Mouse (Mus musculus) frontal cortex, postnatal 36 days (tissue): ENCODE results near the gene Kcnn1.

Source experiments
- DNase-seq, 2 experiments: peaks; one replicate each; pipeline ENCODE4 v3.0.0; 2022; ENCODE audit warnings: low spot score in 2 of 2

Gene Kcnn1

DNA sequence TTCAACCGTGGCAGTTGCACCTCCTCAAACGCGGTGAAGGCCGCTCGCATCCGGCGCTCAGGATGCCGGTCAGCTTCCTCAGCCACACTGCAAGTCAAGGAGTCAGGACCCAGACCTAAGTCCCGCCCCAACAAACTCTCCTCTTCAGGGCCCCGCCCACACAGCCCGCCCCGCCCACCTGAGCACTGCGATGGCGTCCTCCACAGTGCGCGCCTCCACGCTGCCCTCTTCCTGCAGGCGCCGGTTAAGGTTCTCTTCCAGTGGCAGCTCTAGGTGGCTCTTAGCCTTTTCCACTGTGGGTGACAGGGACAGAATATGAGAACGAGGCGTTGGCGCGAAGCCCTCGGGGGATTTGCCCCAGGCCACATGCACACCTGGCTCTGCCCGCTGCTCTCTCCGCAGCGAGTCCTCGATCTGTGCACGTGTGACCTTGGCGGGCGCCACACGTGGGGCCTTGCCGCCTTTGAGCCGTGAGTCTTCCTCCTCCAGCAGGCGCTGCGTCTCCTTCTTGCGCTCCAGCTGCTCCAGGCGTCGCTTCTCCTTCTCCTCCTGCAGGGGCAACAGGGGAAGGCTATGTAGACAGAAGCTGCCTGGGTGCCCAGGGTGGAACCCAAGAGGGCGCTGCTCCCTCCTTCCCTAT is 5.6 kb upstream of the Kcnn1 start:
- DNase-seq, result no peak

DNA sequence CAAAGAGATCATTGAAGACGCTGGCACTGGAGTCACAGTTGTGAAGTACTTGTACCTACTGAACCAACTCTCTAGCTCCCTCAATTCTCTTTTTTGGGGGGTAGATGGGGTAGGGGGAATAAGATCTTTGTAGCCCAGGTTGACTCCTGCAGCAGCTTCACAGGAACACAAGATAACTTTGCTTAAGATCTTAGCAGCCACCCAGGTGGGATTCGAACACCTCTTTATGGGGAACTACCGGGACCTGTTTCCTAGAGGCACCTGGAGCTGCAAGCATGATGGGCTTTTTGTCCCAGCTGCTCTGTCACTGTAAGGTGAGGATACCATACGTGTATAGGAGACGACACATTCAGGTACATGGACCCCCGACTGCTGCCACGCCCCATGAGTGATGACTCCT is 3.5 kb upstream of the Kcnn1 start:
- DNase-seq, result no peak

DNA sequence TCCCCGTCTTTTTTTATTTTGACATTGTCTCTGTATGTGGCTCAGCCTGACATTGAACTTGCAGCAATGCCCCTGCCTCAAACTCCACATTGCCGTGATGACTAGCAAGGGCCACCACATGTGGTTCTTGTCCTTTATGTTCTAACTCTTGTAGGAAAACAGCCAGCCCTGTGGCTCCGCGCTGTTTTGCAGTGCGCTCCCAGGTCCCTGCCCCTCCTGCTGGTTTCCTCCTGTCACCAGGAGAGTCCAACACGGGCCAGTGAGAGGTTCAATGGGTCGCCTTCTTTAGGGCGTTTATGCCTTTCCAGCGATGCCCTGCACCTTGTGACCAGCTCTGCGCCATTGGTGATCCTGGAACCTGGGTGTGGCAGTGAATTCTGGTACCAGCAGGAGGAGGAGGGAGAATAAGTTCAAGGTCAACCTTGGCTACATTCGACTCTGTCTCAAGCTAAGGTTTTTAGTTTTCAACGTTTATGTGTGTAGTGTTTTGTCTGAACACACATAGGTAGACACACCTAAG is 3.0 kb upstream of the Kcnn1 start:
- DNase-seq, result no peak

DNA sequence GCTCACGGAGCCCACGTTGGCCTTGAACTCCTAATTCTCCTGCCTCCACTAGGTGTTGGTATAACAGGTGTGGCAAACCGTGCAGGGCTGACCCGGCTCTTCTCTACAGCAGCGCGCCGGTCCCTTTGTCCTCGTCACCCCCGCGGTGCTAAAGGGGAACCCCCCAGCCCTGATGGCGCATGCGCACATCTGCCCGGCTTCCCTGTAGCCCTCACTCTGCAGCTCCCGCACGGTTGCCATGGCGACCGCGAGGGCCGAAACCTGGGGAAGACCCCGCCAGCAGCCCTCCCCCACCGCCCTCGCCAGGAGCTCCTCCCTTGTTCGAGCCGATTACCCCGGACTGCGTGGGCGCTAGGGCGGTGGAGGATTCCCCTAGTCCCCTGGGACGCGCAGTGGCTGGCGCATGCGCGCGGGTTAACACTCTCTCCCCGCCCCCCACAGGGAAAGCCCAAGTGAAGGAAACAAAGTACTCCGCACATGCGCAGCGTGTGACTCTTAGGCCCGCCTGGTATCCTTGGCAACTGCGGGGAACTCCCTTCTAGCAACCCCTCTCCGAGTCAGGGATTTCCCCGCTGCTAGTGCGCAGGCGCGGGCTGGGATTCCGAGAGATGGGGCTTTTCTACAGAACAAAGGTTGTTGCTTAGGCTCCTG is 2.4 kb upstream of the Kcnn1 start:
- DNase-seq, result peak; percentile 100

DNA sequence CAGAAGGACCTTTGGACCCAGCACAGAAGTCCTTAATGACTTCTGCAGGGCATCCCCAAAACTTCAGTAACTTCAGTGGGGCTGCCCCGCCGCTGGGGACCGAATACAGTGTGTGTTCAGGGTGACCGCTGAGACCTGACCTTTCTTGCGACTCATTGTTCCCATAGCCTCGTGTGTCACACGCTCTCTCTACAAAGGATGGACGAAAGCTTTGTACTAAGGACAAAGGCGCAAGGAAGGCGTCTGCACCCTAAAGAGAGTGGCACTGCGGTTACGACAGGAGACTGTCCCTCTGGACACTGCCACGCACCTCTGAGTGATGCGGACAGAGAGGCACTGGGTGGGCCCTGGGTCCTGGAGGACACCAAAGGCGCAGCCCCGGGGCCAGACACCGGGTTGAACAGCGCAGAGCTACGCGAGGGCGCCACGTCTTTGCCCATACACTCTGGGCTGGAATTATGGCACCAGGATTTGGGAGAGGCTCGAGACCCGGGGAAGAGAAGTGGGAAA is 1.7 kb upstream of the Kcnn1 start:
- no peak for DNase-seq

DNA sequence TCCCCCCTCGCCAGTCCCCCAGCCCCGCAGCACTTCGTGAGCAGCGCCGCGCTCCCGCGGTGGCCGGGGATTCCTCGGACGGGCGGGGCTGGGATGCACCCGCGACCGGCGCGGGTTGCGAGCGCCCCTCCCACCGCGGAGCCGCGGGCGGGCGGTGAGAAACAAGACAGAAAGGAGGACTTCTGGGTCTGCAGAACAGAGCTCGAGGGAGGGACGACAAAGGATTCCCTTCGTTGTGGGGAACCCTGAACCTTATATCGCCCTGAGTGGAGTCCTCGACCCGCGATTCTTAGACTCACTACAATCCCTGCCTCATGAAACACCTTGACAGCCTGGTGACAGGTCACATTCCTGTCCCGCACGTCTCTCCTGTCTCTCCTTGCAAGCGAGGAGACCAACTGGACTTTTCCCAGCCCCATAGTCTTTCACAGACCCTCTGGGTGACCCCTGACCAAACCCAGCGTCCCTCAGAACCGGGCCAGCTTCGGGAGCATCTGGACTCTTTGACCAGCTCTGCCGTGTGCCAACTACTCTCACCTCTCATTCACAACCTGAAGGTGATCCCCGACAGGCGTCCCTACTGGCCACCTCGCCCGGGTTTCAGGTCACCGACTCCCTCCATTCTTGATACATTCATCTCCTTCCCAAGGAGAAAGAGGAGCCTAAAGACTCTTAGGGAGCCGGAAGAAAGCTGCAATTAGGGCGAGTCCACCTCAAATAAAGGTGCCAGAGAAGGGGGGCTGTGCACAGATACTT is 1.1 kb upstream of the Kcnn1 start:
- DNase-seq, result no peak

DNA sequence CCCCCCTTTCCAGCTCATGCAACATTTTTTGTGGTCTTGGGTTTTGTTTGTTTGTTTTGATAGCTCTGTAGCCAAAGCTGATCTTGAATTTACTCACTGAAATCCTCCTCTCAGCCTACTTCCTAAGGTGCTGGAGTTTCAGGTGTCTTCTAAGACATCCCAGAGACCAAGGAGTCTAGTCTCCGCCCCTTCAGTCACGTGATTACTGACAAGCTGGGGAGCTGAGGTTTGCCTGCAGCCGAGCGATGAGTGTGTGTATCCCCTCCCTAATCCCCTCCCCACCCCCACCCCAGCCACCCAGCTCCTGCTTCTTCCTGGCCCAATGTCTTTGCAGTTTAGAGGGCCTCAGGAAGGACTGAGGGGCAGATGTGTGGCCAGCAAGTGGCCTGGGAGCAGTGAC is 5.5 kb downstream of the Kcnn1 start:
- DNase-seq, result no peak

DNA sequence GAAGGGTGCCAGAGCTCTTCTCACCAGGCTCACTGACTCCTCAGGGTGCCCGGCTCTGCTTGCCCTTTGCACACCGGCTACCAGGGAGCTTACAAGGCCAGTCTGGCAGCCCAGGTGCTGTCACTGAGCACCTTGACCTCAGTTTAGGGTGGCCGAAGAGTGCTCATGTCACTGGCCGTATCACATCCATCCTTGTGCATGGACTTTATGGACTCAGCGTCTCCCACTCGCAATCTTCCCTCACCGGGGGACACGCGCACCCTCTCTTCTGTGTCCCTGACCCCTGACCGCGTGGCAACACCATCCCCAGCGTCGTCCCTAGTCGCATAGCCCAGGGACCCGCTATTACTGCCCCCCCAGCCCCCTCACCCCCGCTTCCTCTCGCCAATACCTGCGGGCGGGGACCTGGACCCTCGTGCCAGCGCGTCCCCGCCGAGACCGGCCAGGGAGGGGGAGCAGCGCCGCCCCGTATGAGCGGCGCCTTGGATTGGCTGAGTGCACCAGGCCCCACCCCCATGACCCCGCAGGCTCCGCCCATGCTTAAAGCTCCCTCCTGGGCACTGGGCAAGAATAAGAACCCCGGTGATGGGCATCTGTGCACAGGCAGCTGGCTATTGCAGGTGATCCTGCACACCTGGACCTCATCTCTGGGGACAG is 6.4 kb downstream of the Kcnn1 start:
- peak; percentile 68 to 81 for DNase-seq

DNA sequence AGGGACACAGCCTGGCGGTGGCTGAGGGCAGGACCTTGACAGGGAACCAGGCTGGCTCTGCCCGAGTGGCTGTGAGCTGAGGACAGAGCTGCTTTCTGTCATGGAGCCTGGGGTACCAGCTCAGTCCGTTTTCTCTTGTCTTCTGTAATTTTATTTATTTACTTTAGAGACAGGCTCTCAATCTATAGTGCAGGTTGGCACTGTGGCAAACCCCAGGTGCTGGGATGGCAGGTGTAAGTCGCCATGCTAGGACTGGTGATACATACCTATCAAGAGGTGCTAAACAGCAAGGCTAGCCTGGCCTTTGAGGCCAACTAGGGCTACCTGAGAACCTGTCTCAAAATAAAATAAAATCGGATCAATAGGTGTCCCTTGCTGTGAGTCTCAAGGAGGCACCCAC is 7.0 kb downstream of the Kcnn1 start:
- no peak for DNase-seq

DNA sequence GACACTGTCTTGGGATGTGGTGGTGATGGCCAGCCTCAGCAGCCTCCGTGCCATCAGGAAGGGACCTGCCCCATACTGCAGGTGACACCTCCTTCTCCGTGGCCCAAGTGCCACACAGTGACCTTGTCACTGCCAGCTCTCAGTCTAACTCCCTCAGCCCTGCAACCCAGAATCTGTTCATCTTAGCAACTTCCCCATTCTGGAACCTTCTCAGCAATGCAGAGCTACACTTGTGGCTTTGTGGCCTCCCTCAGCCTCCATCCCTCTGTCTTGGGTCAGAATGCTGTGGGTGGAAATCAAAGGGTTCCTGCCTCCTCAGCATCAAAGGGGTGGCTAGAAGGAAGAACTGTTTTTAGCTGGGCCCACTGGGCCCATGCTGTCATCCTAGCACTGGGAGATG is 9.2 kb downstream of the Kcnn1 start:
- no peak for DNase-seq

DNA sequence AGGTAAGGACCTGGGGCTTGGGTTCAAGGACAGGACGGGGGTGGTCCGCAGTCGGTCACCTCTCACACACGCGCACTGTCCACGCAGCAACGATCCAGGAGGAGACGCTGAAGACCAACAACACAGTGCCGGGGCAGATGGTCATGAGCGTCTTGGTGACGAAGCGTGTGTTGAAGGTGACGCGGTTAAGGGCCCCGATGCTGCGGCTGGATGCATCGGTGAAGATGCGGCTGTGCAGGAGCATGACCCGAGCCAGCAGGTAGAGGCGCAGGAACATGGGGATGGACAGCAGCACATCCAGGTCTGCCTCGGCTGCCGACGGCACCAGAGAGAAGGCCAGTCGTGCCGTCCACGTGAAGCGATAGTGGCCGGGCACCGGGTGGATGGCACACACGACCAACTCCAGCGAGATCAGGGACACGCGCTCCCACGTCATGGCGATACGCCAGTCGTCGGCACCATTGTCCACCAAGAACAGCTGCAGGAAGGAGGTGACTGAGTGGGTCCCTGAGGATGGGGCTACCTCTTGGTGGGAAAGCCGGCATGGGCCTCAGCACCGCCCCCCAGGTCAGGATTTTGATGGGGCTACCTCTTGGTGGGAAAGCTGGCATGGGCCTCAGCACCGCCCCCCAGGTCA is 10.3 kb downstream of the Kcnn1 start:
- no peak for DNase-seq

DNA sequence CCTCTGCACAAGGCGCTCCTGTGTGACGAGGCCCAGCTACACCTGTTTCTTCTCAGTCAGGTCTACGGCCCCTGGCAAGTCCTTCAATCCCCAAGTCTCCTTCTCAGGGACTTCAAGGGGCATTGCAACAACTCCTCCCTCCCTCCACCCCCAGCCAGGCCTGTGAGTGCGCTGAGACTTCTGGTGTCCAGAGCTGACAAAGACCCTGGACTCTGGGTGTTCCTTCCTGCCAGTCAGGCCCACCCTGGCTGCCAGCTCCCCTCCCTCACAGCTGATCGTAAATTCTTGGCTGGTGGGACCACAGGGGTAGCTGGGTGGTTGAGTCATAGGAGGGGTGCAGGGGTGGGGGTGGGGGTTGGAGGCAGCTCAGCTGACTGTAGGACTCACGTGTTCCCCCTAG is 11.2 kb downstream of the Kcnn1 start:
- DNase-seq, result no peak

DNA sequence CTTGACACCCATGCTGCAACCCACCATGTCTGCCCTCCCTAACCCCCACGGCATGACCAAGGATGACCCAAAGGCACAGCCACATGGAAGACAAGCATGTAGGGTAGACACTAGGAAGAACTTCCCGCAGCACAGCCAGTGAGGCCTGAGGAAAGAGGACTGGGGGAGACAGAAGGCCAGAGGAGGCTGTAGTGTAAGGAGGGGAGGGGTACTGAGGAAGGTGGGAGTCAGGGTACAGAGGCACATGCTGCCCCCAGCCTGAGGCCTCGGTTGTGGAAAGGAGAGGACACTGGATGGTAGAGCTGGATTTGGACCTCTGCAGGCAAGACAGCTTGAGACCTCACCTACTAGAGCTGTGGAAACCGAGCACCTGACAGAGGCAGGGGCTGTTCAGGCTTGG is 12.1 kb downstream of the Kcnn1 start:
- no peak for DNase-seq

DNA sequence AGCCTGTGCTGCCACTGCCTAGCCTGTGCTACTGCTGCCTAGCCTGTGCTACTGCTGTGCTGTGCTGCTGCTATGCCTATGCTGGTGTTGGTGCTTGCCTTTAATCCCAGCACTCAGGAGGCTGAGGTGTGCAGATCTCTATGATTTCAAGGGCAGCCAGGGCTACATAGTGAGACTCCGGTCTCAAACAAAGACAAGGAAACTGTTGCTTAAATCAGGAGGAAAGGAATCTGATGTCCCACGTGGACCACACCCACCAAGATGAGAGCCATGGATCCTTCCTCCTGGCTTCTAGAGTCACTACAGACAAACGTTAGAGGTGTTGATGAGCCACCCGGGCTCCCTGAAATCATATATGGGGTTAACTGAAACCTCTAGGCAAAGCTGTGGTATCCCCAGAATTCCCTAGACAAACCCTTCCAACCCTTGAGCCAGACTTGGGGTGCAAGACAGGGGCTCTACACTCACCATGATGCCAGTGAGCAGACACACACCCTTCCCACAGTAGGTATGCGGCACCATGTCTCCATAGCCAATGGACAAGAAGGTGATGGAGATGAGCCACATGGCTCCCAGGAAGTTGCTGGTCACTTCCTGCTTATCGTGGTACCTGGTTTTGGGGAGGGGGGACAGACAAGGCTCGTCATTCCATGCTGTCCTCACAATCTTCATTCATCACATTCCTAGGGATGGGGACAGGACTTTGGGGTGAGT is 12.8 kb downstream of the Kcnn1 start:
- no peak for DNase-seq

DNA sequence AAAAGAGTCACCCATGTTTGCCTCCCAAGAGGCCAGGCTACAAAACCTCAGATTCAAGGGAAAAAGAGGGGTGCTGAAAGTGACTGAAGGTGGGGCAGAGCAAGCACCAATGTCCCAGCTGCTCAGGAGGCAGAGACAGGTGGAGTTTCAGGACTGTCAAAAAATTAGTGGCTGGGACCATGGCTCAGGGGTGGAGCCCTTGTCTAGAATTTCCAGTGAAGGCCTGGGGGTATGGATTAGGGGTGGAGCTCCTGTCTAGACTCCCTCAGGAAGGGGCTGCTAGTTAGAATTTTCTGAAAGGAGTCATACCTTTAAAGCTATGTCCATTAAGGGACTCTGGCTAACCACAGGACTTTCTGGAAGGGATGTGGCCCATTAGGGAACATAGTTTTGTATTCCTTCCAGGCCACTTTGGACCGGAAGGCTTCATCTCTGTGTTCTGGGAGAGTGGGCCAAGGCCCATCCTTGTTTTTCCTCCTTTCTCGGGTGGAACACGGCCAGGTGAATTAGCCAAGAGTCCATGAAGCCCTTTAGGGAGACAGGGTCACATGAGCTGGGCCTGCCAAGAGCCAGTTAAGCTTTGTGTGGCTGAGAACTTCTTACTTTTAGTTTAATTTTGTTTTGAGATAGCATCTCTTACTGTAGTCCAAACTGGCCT is 13.6 kb downstream of the Kcnn1 start:
- DNase-seq, result no peak

DNA sequence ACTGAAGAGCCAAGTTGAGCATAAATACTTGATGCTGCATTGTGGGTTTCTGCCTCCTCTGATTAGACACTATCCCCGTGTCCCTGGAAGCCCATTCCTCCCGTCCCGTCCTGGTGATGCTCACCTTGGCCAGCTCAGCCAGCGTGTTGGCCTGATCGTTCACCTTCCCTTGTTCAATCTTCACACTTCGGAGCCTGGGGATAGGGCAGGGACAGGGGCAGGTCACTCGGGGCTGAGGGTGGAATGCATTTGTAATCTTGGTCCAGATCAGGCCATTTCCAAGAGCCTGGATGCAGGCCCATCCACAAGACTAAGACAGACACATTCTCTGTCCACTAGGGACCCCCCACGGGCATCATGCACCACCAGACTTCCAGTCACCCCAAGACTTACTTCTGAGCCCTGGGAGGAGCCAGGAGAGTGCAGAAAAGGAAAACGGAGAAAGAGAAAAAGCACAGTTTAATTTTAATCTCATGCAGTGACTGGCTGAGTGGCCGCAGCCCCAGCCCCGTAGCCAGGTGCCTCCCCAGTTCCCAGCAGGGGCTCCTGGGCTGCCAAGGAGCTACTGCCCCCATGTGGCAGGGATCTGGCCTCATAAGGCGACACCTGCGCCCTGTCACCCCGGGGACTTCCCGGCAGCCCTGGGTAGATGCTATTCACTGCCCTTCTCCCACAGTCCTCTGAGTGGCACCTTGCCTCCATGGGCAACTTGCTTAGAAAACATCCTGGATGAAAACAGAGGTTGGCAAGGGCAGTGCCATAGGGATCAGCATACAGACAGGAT is 16.5 kb downstream of the Kcnn1 start:
- DNase-seq, result no peak

DNA sequence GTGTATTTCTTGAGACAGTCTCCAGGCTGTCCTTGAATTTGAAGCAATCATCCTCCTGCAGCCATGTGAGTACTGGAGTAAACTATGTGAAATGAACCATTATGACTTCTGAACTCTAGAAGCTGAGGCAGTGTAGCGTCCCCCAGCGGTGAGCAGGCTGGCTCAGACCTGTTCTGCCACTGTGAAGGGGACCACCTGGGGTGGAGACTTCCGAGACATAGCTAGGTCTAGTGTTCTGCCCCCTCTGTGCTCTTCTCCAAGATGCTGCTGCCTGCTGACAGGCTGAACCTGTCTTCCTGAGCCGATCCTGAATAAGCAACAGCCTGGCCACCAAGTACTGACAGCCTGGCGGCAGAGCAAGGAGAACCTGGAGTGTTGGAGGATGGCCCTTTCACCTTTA is 17.9 kb downstream of the Kcnn1 start:
- DNase-seq, result no peak

DNA sequence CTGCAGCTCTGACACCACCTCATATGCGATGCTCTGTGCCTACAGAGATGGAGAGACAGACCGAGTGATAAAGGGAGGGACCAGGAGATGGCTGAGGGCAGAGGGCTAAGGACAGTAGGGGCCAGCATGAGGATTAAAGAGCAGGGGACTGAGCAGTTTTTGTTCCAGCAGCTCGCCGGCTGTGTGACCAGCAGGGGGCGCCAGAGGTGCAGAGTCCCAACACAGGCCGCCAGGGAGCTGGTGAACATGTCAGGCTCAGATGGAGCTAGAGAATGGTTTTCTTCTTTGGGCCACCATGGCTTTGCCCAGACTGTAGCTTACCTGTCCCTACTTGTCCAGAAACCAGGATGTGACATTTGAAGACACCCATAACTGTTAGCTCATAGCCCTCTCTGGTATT is 18.5 kb downstream of the Kcnn1 start:
- peak; percentile 84 to 87 for DNase-seq

DNA sequence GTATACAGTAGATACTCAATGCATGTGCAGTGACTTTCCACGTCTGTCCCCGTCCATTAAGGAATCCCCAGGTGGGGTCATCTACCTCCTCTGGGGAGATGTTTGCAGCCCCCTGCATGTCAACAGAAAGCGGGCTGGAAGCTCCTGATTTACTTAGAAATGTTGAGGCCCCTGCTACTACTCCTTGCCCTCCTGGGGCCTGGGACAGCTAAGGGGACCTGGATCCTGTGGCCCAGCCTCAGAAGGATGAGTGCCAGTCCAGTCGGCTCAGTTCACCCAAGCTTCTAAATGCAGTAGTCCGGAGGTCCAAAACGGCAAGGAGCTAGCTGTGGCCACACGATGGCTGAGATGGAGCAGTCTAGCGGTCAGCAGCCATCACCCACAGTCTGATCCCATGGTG is 19.1 kb downstream of the Kcnn1 start:
- DNase-seq, result no peak
